7 mouse cellular contexts compared by ENCODE assay signal in genomic region chr16:38562131-38562967, GRCm38 (mm10). TPM values are rescaled to one million over a fixed set of nuclear protein-coding genes. Genes with fewer than 3 reads are reported as not detected.
DNase-seq lines count a peak whose midpoint lies in the region; ATAC-seq and TF ChIP-seq lines count a peak whose summit lies in the region.

No protein-coding gene starts in this region.

- H3K4me3 ChIP-seq in intestine, postnatal 0 days (ENCODE audit: low read depth, low read length) = peak overlapping the region; percentile 98
- H3K4me3 ChIP-seq in midbrain, embryonic 12.5 days = peak overlapping the region; percentile 79
- H3K4me3 ChIP-seq in small intestine, adult 2 months (ENCODE audit: low read depth, low read length) = peak overlapping the region; percentile 68

- peak; percentile 87 for TF ChIP-seq POLR2A in small intestine, adult 2 months (IDR thresholded peaks at IDR 0.05; ENCODE audit: low read depth, low read length)

- peaks cover 6% of the 10 kb centered on the region; the same call in 1 of the 2 replicates for H3K27me3 ChIP-seq in intestine, postnatal 0 days (replicated peaks; ENCODE audit: control insufficient read depth, insufficient read depth, low read length)
- H3K27me3 ChIP-seq in midbrain, embryonic 12.5 days = peaks cover 18% of the 10 kb centered on the region
- H3K27me3 ChIP-seq in small intestine, adult 2 months (ENCODE audit: control insufficient read depth, insufficient read depth, low read length) = 0 out of 2 replicates have a peak, but pooled peaks cover 7% of the 10 kb centered on the region

- intact Hi-C loops in left cerebral cortex, postnatal 4 days (cut with DNase I) = no loop called here

- DNase-seq in adrenal gland, adult 2 months = peak; percentile 96
- peak; percentile 92 for DNase-seq in embryo, embryonic 11.5 days (ENCODE audit: low read depth, low spot score)
- peak; percentile 93 to 95 for DNase-seq in gastrocnemius, postnatal 4 days (ENCODE audit: low spot score in 2 of 2)
- DNase-seq in left cerebral cortex, postnatal 4 days = peak; percentile 95

- peak overlapping the region; percentile 77 for H3K4me2 ChIP-seq in intestine, postnatal 0 days (replicated peaks; ENCODE audit: low read depth)
- peak overlapping the region; percentile 53 for H3K4me2 ChIP-seq in midbrain, embryonic 12.5 days (replicated peaks)

- H3K36me3 ChIP-seq in intestine, postnatal 0 days (ENCODE audit: control insufficient read depth, insufficient read depth) = peaks cover 4% of the 10 kb centered on the region; the same call in 1 of the 2 replicates
- peaks cover 18% of the 10 kb centered on the region for H3K36me3 ChIP-seq in midbrain, embryonic 12.5 days
- H3K36me3 ChIP-seq in small intestine, adult 2 months (ENCODE audit: control insufficient read depth, insufficient read depth, low read length) = peaks cover 6% of the 10 kb centered on the region; the same call in 1 of the 2 replicates

- WGBS in intestine, postnatal 0 days = 8% methylated on average over 37 of the region's 37 CpGs
- WGBS in midbrain, embryonic 12.5 days = 8% methylated on average over 37 of the region's 37 CpGs
- WGBS in small intestine, adult 2 months = 7% methylated on average over 37 of the region's 37 CpGs

- TF ChIP-seq CTCF in intestine, postnatal 0 days (IDR thresholded peaks at IDR 0.05; ENCODE audit: low read depth) = no peak
- TF ChIP-seq CTCF in small intestine, adult 2 months (IDR thresholded peaks at IDR 0.05; ENCODE audit: extremely low read depth, insufficient read length, insufficient replicate concordance, low read depth, low read length) = no peak

- H3K9me3 ChIP-seq in intestine, postnatal 0 days (ENCODE audit: control insufficient read depth) = no peaks in the 10 kb centered on the region
- H3K9me3 ChIP-seq in midbrain, embryonic 12.5 days = no peaks in the 10 kb centered on the region

- peak; percentile 96 for ATAC-seq in intestine, postnatal 0 days
- peak; percentile 98 for ATAC-seq in midbrain, embryonic 12.5 days (ENCODE audit: low FRiP score, low read depth)

- H3K4me1 ChIP-seq in intestine, postnatal 0 days (replicated peaks; ENCODE audit: control insufficient read depth, insufficient read depth, low read length) = no peaks in the 10 kb centered on the region; the same call in 1 of the 2 replicates
- peaks cover 6% of the 10 kb centered on the region for H3K4me1 ChIP-seq in midbrain, embryonic 12.5 days
- H3K4me1 ChIP-seq in small intestine, adult 2 months (ENCODE audit: control insufficient read depth, insufficient read depth, insufficient read length, low read length) = no peaks in the 10 kb centered on the region

- H3K9ac ChIP-seq in intestine, postnatal 0 days (ENCODE audit: low read depth, low read length) = peak overlapping the region; percentile 91
- H3K9ac ChIP-seq in midbrain, embryonic 12.5 days (replicated peaks) = peak overlapping the region; percentile 80

- peak overlapping the region; percentile 74 for H3K27ac ChIP-seq in intestine, postnatal 0 days (ENCODE audit: low read depth, low read length)
- peak overlapping the region; percentile 73 for H3K27ac ChIP-seq in midbrain, embryonic 12.5 days (replicated peaks)
- peak overlapping the region; percentile 29 for H3K27ac ChIP-seq in small intestine, adult 2 months (ENCODE audit: insufficient read depth, low read depth, low read length)

RNA-seq across cellular contexts. Expression of gene Tmem39a, which starts 3.9 kb away (rescaled TPM):
- total RNA-seq in adrenal gland, adult 2 months (2021) = 10 to 100 TPM; 60.4 to 72.1 TPM
- polyA plus RNA-seq in adrenal gland, adult 2 months (2012; rRNA removed) = 50.7 and 64.9 TPM in 2 replicates
- total RNA-seq in gastrocnemius, postnatal 4 days (2021) = 10 to 100 TPM; 47.4 to 56.4 TPM
- 28.4 and 29.3 TPM in 2 replicates for polyA plus RNA-seq in intestine, postnatal 0 days (2015; fragmentation: Nextera tagmentation; extraction: Ambion mirVana)
- total RNA-seq in left cerebral cortex, postnatal 4 days (2021) = 10 to 100 TPM; 26.2 to 27.2 TPM
- 66.3 and 69.1 TPM in 2 replicates for polyA plus RNA-seq in midbrain, embryonic 12.5 days (2016; fragmentation: Nextera tagmentation; extraction: Ambion mirVana)
- 20.5 and 29.2 TPM in 2 replicates for polyA plus RNA-seq in small intestine, adult 2 months (2012; rRNA removed)

RNA-seq across cellular contexts. Expression of gene Poglut1, which starts 12.3 kb away (rescaled TPM):
- total RNA-seq in adrenal gland, adult 2 months (2021) = 10 to 100 TPM; 28.5 to 34.6 TPM
- 11.8 and 13.8 TPM in 2 replicates for polyA plus RNA-seq in adrenal gland, adult 2 months (2012; rRNA removed)
- total RNA-seq in gastrocnemius, postnatal 4 days (2021) = 10 to 100 TPM; 12.7 to 14.8 TPM
- 11.3 and 12.3 TPM in 2 replicates for polyA plus RNA-seq in intestine, postnatal 0 days (2015; fragmentation: Nextera tagmentation; extraction: Ambion mirVana)
- 10 to 100 TPM; 33.3 to 35.5 TPM for total RNA-seq in left cerebral cortex, postnatal 4 days (2021)
- 70.0 and 72.5 TPM in 2 replicates for polyA plus RNA-seq in midbrain, embryonic 12.5 days (2016; fragmentation: Nextera tagmentation; extraction: Ambion mirVana)
- 2.7 and 6.5 TPM in 2 replicates for polyA plus RNA-seq in small intestine, adult 2 months (2012; rRNA removed)

RNA-seq across cellular contexts. Expression of gene Timmdc1, which starts 39.9 kb away (rescaled TPM):
- total RNA-seq in adrenal gland, adult 2 months (2021) = 10 to 100 TPM; 39.2 to 53.9 TPM
- 95.2 and 97.4 TPM in 2 replicates for polyA plus RNA-seq in adrenal gland, adult 2 months (2012; rRNA removed)
- total RNA-seq in gastrocnemius, postnatal 4 days (2021) = 10 to 100 TPM; 30.8 to 33.5 TPM
- polyA plus RNA-seq in intestine, postnatal 0 days (2015; fragmentation: Nextera tagmentation; extraction: Ambion mirVana) = 11.8 and 13.8 TPM in 2 replicates
- 10 to 100 TPM; 28.8 to 29.5 TPM for total RNA-seq in left cerebral cortex, postnatal 4 days (2021)
- 35.2 and 37.0 TPM in 2 replicates for polyA plus RNA-seq in midbrain, embryonic 12.5 days (2016; fragmentation: Nextera tagmentation; extraction: Ambion mirVana)
- polyA plus RNA-seq in small intestine, adult 2 months (2012; rRNA removed) = 14.0 and 24.4 TPM in 2 replicates

Comparison
In these comparisons a context has a peak if more than half of its experiments do, and no peak if none do; other contexts are left out.
1. Peak in every context shown above with its lines: DNase-seq, ATAC-seq, H3K4me3 ChIP-seq and H3K27ac ChIP-seq.